ENCODE assay signal across 9 mouse cellular contexts in the genomic region with DNA sequence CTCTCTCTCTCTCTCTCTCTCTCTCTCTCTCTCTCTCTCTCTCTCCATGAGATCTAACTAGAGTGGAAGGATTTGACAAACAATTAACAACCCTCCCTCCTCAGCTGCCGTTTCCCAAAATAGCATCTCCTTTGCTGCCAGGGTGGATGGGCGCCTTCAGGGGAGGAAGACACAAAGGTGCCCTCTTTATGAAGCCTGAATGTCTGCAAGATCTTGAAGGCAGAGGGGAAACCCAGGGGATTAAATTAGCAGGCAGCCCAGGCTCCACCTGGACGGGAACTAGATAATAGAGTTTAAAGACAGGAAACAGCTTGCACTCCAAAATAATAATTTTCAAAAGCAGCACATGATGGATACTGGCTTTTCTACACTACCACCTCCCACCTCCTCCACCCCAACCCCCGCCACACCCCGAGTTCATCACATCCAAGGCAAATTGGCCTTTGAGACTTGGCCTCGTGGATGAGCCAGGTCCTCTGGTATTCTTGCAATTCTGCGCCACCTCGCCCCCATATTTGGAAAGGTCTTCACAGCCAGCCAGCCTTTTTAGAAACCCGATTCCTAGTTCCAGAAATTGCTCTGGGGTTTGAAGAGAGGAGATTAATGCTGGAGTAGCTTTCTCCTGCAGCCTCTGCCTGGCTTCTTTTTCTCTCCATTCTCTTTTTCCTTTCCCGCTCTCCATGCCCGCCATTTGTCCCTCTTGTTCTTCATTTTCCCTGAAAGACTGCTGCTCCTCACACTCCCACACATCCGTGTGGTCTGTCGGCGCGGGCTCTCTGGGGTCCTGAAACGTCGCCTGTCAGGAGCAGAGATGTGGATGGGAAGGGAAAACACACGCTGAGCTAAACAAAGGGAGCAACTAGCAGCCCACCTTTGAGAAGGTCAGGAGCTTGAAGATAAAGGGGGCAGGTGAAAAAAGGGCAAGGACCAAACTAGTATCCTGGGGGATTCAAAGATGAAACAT. TPM values are rescaled to one million over a fixed set of nuclear protein-coding genes. Genes with fewer than 3 reads are reported as not detected.
DNase-seq lines count a peak whose midpoint lies in the region; ATAC-seq and TF ChIP-seq lines count a peak whose summit lies in the region.
"Had no signal": no experiment of that assay in that cellular context is flagged by ENCODE, and none has a peak within 500 bp of the region (broad histone marks: within the 10 kb centered on the region; RNA-seq: fewer than 3 reads in every experiment).

No protein-coding gene starts in this region.

- WGBS in kidney, embryonic 15.5 days = 15% methylated on average over 18 of the region's 18 CpGs
- 16% methylated on average over 18 of the region's 18 CpGs for WGBS in forebrain, embryonic 16.5 days
- 23% methylated on average over 18 of the region's 18 CpGs for WGBS in limb, embryonic 11.5 days
- WGBS in liver, postnatal 0 days (ENCODE audit: insufficient replicate concordance) = 39% methylated on average over 18 of the region's 18 CpGs

- H3K9ac ChIP-seq in kidney, embryonic 15.5 days = no peak overlapping the region
- H3K9ac ChIP-seq in forebrain, embryonic 16.5 days (replicated peaks; ENCODE audit: low read depth, low read length) = no peak overlapping the region; the same call in 1 of the 2 replicates
- H3K9ac ChIP-seq in limb, embryonic 11.5 days (ENCODE audit: low read length) = peak overlapping the region; percentile 43
- no peak overlapping the region for H3K9ac ChIP-seq in liver, postnatal 0 days (replicated peaks)

- intact Hi-C loops in left cerebral cortex, postnatal 4 days (cut with DNase I) = no loop called here

- no peaks in the 10 kb centered on the region for H3K27me3 ChIP-seq in kidney, embryonic 15.5 days
- no peaks in the 10 kb centered on the region for H3K27me3 ChIP-seq in forebrain, embryonic 16.5 days (replicated peaks; ENCODE audit: control insufficient read depth, insufficient read depth, low read length)
- H3K27me3 ChIP-seq in limb, embryonic 11.5 days (ENCODE audit: control insufficient read depth, insufficient read depth, low read length) = no peaks in the 10 kb centered on the region
- no peaks in the 10 kb centered on the region for H3K27me3 ChIP-seq in liver, postnatal 0 days (ENCODE audit: insufficient read depth, low read length)

- H3K4me2 ChIP-seq in kidney, embryonic 15.5 days = peak overlapping the region; percentile 38
- H3K4me2 ChIP-seq in forebrain, embryonic 16.5 days (ENCODE audit: low read length) = peak overlapping the region; percentile 11; the same call in 1 of the 2 replicates
- H3K4me2 ChIP-seq in limb, embryonic 11.5 days (ENCODE audit: low read depth, severe bottlenecking) = peak overlapping the region; percentile 27
- no peak overlapping the region for H3K4me2 ChIP-seq in liver, postnatal 0 days (ENCODE audit: low read depth, low read length)

- no peaks in the 10 kb centered on the region for H3K9me3 ChIP-seq in kidney, embryonic 15.5 days (replicated peaks)
- no peaks in the 10 kb centered on the region for H3K9me3 ChIP-seq in forebrain, embryonic 16.5 days (ENCODE audit: control insufficient read depth, low read length)
- no peaks in the 10 kb centered on the region for H3K9me3 ChIP-seq in limb, embryonic 11.5 days (ENCODE audit: control insufficient read depth, low read length)
- H3K9me3 ChIP-seq in liver, postnatal 0 days (ENCODE audit: low read length) = no peaks in the 10 kb centered on the region
- H3K9me3 ChIP-seq: megakaryocyte, embryonic 14.5 days had no signal

- no peak for DNase-seq in kidney, postnatal 10 days
- no peak for DNase-seq in limb, embryonic 11.5 days (ENCODE audit: low spot score)
- peak; percentile 58 for DNase-seq in skeletal muscle tissue, adult 2 months (ENCODE audit: low read depth, low spot score)
- no peak for DNase-seq in liver, postnatal 0 days
- DNase-seq in urinary bladder, postnatal 10 days (ENCODE audit: low spot score) = no peak
- no peak for DNase-seq in left cerebral cortex, postnatal 4 days

- no peak for TF ChIP-seq EP300 in liver, postnatal 0 days (IDR thresholded peaks at IDR 0.05; ENCODE audit: low read depth)

- no peak overlapping the region for H3K27ac ChIP-seq in kidney, embryonic 15.5 days
- peak overlapping the region; percentile 59 for H3K27ac ChIP-seq in forebrain, embryonic 16.5 days (ENCODE audit: low read length)
- no peak overlapping the region for H3K27ac ChIP-seq in limb, embryonic 11.5 days (replicated peaks; ENCODE audit: low read depth, low read length)
- H3K27ac ChIP-seq in liver, postnatal 0 days (ENCODE audit: low read depth) = no peak overlapping the region

- H3K4me3 ChIP-seq in kidney, embryonic 15.5 days (replicated peaks) = no peak overlapping the region
- no peak overlapping the region for H3K4me3 ChIP-seq in forebrain, embryonic 16.5 days (replicated peaks; ENCODE audit: low read length)
- no peak overlapping the region for H3K4me3 ChIP-seq in limb, embryonic 11.5 days (ENCODE audit: low read depth, low read length)
- H3K4me3 ChIP-seq in liver, postnatal 0 days (ENCODE audit: low read depth, low read length) = no peak overlapping the region

- TF ChIP-seq CTCF in liver, postnatal 0 days (IDR thresholded peaks at IDR 0.05; ENCODE audit: low read depth) = no peak

- peaks cover 13% of the 10 kb centered on the region for H3K4me1 ChIP-seq in kidney, embryonic 15.5 days
- H3K4me1 ChIP-seq in forebrain, embryonic 16.5 days (replicated peaks; ENCODE audit: control insufficient read depth, insufficient read depth, low read length) = peaks cover 27% of the 10 kb centered on the region
- H3K4me1 ChIP-seq in limb, embryonic 11.5 days (ENCODE audit: control insufficient read depth, insufficient read depth, low read length) = peaks cover 13% of the 10 kb centered on the region
- H3K4me1 ChIP-seq in liver, postnatal 0 days (ENCODE audit: insufficient read depth) = peaks cover 5% of the 10 kb centered on the region

- no peaks in the 10 kb centered on the region for H3K36me3 ChIP-seq in kidney, embryonic 15.5 days
- no peaks in the 10 kb centered on the region for H3K36me3 ChIP-seq in forebrain, embryonic 16.5 days (ENCODE audit: control insufficient read depth, insufficient read depth)
- no peaks in the 10 kb centered on the region for H3K36me3 ChIP-seq in limb, embryonic 11.5 days (ENCODE audit: control insufficient read depth, insufficient read depth, low read length)
- H3K36me3 ChIP-seq in liver, postnatal 0 days (replicated peaks; ENCODE audit: insufficient read depth, low read length) = no peaks in the 10 kb centered on the region

- ATAC-seq in kidney, embryonic 15.5 days (replicated peaks; ENCODE audit: low FRiP score) = no peak
- peak; percentile 47; the same call in 1 of the 2 replicates for ATAC-seq in forebrain, embryonic 16.5 days
- no peak for ATAC-seq in limb, embryonic 11.5 days (ENCODE audit: insufficient number of reproducible peaks, low FRiP score, low TSS enrichment, low read depth)
- no peak for ATAC-seq in liver, postnatal 0 days

RNA-seq across cellular contexts. Expression of a gene that starts 10.2 kb away (rescaled TPM):
- 7.5 and 7.6 TPM in 2 replicates for polyA plus RNA-seq in kidney, embryonic 15.5 days (2015; fragmentation: Nextera tagmentation; extraction: Ambion mirVana)
- 9.3 and 12.6 TPM in 2 replicates for polyA plus RNA-seq in forebrain, embryonic 16.5 days (2015; fragmentation: Nextera tagmentation; extraction: Ambion mirVana)
- polyA plus RNA-seq in limb, embryonic 11.5 days (2014; fragmentation: Nextera tagmentation; extraction: Ambion mirVana) = 12.4 and 15.0 TPM in 2 replicates
- 1.5 and 3.2 TPM in 2 replicates for polyA plus RNA-seq in liver, postnatal 0 days (2015; fragmentation: Nextera tagmentation; extraction: Ambion mirVana)
- total RNA-seq in left cerebral cortex, postnatal 4 days (2021) = 10 to 100 TPM; 12.0 TPM

RNA-seq across cellular contexts. Expression of a gene that starts 36.9 kb away (rescaled TPM):
- 5.7 and 6.3 TPM in 2 replicates for polyA plus RNA-seq in kidney, embryonic 15.5 days (2015; fragmentation: Nextera tagmentation; extraction: Ambion mirVana)
- 0.92 and 1.5 TPM in 2 replicates for polyA plus RNA-seq in forebrain, embryonic 16.5 days (2015; fragmentation: Nextera tagmentation; extraction: Ambion mirVana)
- polyA plus RNA-seq in limb, embryonic 11.5 days (2014; fragmentation: Nextera tagmentation; extraction: Ambion mirVana) = 2.9 and 3.1 TPM in 2 replicates
- polyA plus RNA-seq in liver, postnatal 0 days (2015; fragmentation: Nextera tagmentation; extraction: Ambion mirVana) = 0.78 and 0.92 TPM in 2 replicates
- 1 to 10 TPM; 1.5 to 1.8 TPM for total RNA-seq in left cerebral cortex, postnatal 4 days (2021)

RNA-seq across cellular contexts. Expression of a gene that starts 48.8 kb away (rescaled TPM):
- polyA plus RNA-seq in kidney, embryonic 15.5 days (2015; fragmentation: Nextera tagmentation; extraction: Ambion mirVana) = 65.5 and 82.4 TPM in 2 replicates
- polyA plus RNA-seq in forebrain, embryonic 16.5 days (2015; fragmentation: Nextera tagmentation; extraction: Ambion mirVana) = 121 and 125 TPM in 2 replicates
- polyA plus RNA-seq in limb, embryonic 11.5 days (2014; fragmentation: Nextera tagmentation; extraction: Ambion mirVana) = 91.8 and 116 TPM in 2 replicates
- 6.0 and 8.5 TPM in 2 replicates for polyA plus RNA-seq in liver, postnatal 0 days (2015; fragmentation: Nextera tagmentation; extraction: Ambion mirVana)
- total RNA-seq in left cerebral cortex, postnatal 4 days (2021) = 100 to 1,000 TPM in 1 of 2 experiments, 10 to 100 TPM in 1; 99.3 to 102 TPM
